Mouse (Mus musculus) lung, embryonic 16.5 days (tissue): Measurements from ENCODE around the gene Acsf2. TPM values are rescaled to one million over a fixed set of nuclear protein-coding genes. Genes with fewer than 3 reads are reported as not detected.

Source experiments
- ATAC-seq: fragments of 200-750 bp; cut with Nextera tagmentation; 2 replicates; pipeline ENCODE4 v1.8.0; 2017; ENCODE audit warnings: low read depth, mild to moderate bottlenecking, moderate library complexity
- H3K27ac ChIP-seq: fragments of 300-500 bp; sonication (generic); 2 replicates; pipeline ENCODE4 v1.5.1; 2014; ENCODE audit warnings: mild to moderate bottlenecking, control low read depth, low read length
- H3K27me3 ChIP-seq: fragments of 300-500 bp; sonication (generic); 2 replicates; pipeline ENCODE4 v1.6.1; 2014; ENCODE audit warnings: low read depth, low read length, mixed read lengths; ENCODE audit not compliant: control insufficient read depth, insufficient read depth
- H3K36me3 ChIP-seq: fragments of 300-500 bp; sonication (generic); 2 replicates; pipeline ENCODE4 v1.6.1; 2014; ENCODE audit warnings: low read length; ENCODE audit not compliant: control insufficient read depth, insufficient read depth
- H3K4me1 ChIP-seq: fragments of 300-500 bp; sonication (generic); replicated peaks from 2 replicates; pipeline ENCODE4 v1.6.1; 2014; ENCODE audit warnings: low read length, mixed read lengths; ENCODE audit not compliant: control insufficient read depth, insufficient read depth
- H3K4me2 ChIP-seq: fragments of 300-500 bp; sonication (generic); 2 replicates; pipeline ENCODE4 v1.6.1; 2014; ENCODE audit warnings: low read depth, low read length, control low read depth
- H3K4me3 ChIP-seq: fragments of 300-500 bp; sonication (generic); 2 replicates; pipeline ENCODE4 v1.5.1; 2014; ENCODE audit warnings: mild to moderate bottlenecking, low read length, control low read depth
- H3K9ac ChIP-seq: fragments of 300-500 bp; sonication (generic); 2 replicates; pipeline ENCODE4 v1.6.1; 2014; ENCODE audit warnings: low read length, control low read depth
- H3K9me3 ChIP-seq: fragments of 300-500 bp; sonication (generic); 2 replicates; pipeline ENCODE4 v1.6.1; 2016; ENCODE audit warnings: low read length; ENCODE audit not compliant: control insufficient read depth
- WGBS: fragments of 180-500 bp; shearing (Covaris S2); extraction: QIAGEN DNeasy Blood & Tissue Kit; methylation state at CpG from one replicate; pipeline ENCODE4 v1.1.7; 2014; 5-methylcytosine and 5-hydroxymethylcytosine counted together
- polyA plus RNA-seq: library from polyadenylated mRNA; unstranded; fragments of >200 nt; fragmentation: Nextera tagmentation; extraction: Ambion mirVana; gene quantifications from 2 replicates; pipeline ENCODE4 v1.2.1, GENCODE M21; 2015

The Acsf2 gene
- polyA plus RNA-seq, 1 experiment from 2014 or later = 6.6 TPM

DNA sequence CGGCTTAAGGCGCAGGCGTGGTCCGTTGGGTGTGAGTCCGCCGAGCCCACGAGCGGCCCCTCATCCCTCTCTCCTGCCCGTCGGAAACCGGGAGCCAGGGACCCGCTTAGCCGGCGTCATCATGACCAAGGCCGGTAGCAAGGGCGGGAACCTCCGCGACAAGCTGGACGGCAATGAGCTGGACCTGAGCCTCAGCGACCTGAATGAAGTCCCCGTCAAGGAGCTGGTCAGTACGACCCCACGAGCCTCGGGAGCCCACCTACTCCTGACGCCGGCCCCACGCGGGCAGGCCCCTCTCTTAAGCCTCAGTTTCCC is 28.2 kb upstream of the Acsf2 start:
- peak; percentile 50 for ATAC-seq
- Histone ChIP-seq H3K4me3 (peak overlapping the region; percentile 100), H3K9me3 (no peaks in the 10 kb centered on the region), H3K4me1 (peaks cover 8% of the 10 kb centered on the region; the same call in 1 of the 2 replicates), H3K36me3 (peaks cover 26% of the 10 kb centered on the region), H3K4me2 (peak overlapping the region; percentile 91), H3K9ac (peak overlapping the region; percentile 92), H3K27ac (peak overlapping the region; percentile 61), H3K27me3 (no peaks in the 10 kb centered on the region)
- under 1% methylated on average over 28 of the region's 28 CpGs for WGBS

DNA sequence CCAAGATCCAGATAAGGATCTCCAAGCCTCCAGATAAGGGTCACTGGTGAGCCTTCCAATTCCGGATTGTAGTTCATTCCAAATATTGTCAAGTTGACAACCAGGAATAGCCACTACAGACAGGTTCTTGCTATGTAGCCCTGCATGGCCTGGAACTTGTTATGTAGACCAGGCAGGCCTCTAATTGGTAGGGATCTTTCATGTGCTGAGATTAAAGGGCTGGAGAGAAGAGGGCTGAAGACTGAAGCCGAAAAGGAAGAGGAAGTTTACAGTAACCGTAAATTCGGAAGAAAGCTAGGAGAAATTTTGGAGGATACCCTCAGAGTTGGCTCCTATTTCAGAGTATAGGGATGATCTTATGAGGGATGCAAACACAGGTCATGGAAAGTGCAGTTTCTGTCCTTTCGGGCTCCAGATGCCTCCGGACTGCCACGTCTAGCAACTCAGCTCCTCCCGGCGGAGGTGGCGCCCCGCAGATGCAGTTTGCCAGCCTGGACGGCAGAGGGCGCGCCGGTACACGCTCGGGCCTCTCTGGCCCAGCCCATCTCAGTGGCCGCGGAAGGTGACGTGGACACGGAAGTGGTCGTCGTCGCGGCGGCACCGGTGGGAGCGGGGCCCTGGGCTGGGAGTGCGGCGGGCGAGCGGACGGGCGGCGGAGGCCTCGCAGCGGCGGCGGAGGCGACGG is 27.7 kb upstream of the Acsf2 start, which contains the start of gene Lrrc59:
TSS of gene Lrrc59 (plus strand) at position 569 of the 685 bp plus-strand sequence.
- ATAC-seq = peak; percentile 98
- WGBS = 2% methylated on average over 35 of the region's 41 CpGs

DNA sequence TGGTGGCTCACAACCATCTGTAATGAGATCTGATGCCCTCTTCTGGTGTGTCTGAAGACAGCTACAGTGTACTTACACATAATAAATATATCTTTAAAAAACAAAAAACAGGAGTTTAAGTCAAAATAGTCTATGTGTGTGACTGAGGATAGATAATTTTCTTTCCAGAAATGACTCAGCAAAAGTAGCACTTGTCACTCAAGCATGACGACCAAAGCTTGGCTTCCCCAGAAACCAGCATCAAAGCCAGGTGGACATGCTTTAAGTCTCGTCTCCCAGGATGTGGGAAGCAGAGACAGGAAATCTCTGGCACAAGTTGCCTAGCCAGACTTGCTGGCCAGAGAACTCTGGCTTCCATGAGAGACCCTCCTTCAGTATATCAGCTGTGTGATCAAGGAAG is 20.5 kb upstream of the Acsf2 start:
- no peaks in the 10 kb centered on the region for H3K4me1 ChIP-seq
- ATAC-seq = no peak
- no peak overlapping the region for H3K27ac ChIP-seq
- 62% methylated on average over 2 of the region's 2 CpGs for WGBS
- no peaks in the 10 kb centered on the region for H3K9me3 ChIP-seq
- no peaks in the 10 kb centered on the region for H3K36me3 ChIP-seq
- H3K4me3 ChIP-seq = no peak overlapping the region
- no peak overlapping the region for H3K9ac ChIP-seq
- H3K27me3 ChIP-seq = no peaks in the 10 kb centered on the region
- H3K4me2 ChIP-seq = no peak overlapping the region

More for the DNA sequence above, 27.7 kb upstream of the Acsf2 start, which contains the start of gene Lrrc59:
- Histone ChIP-seq H3K4me1 (peaks cover 8% of the 10 kb centered on the region; the same call in 1 of the 2 replicates), H3K27ac (peak within 1 kb of the TSS; percentile 61), H3K4me3 (peak within 1 kb of the TSS; percentile 100), H3K9ac (peak within 1 kb of the TSS; percentile 92), H3K4me2 (peak within 1 kb of the TSS; percentile 91), H3K36me3 (peaks cover 21% of the 10 kb centered on the region), H3K9me3 (no peaks in the 10 kb centered on the region), H3K27me3 (no peaks in the 10 kb centered on the region)

DNA sequence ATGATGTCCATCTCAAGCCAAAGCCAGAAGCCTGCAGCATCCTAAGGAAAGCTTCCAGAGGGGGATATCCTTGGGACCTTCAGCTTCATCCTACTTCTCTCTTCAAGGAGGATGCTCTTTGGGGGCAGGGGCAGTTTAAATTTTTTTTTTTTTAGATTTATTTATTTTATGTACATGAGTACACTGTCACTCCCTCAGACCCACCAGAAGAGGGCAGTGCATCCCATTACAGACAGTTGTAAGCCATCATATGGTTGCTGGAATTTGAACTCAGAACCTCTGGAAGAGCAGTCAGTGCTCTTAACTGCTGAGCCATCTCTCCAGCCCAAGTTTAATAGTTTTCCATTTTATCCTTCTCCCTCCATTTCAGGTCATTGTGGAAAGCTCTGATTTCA is 19.8 kb upstream of the Acsf2 start:
- Histone ChIP-seq H3K9ac (no peak overlapping the region), H3K36me3 (no peaks in the 10 kb centered on the region), H3K27ac (no peak overlapping the region), H3K4me1 (no peaks in the 10 kb centered on the region), H3K9me3 (no peaks in the 10 kb centered on the region), H3K27me3 (no peaks in the 10 kb centered on the region), H3K4me3 (no peak overlapping the region), H3K4me2 (no peak overlapping the region)
- ATAC-seq = no peak

DNA sequence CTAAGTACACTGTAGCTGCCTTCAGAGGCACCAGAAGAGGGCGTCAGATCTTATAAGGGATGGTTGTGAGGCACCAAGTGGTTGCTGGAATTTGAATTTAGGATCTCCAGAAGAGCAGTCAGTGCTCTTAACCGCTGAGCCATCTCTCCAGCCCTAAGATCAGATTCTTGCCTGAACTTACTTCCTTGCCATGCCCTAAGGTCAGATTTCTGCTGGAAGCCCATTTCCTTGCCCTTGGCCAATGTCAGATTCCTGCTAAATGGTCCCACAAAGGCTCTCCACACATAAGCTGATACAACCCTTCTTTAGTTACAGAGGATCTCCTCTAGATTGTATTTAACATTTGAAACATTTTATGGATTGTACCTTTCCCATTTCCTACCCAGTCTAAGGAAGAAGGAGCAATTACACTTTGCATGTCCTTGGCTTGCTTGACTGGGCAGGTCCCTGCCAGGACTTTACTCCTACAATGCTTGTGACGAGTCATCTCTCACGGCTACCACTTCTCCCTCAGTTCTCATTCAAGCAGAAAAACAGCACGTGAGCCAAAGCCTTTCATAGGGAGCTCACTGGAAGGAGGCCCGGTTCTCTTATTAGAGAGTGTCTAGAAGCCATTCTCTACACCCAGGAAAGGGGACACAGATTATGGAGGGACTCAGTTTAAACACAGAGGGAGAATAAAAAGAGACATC is 19.2 kb upstream of the Acsf2 start:
- H3K4me2 ChIP-seq = no peak overlapping the region
- no peaks in the 10 kb centered on the region for H3K36me3 ChIP-seq
- no peak overlapping the region for H3K9ac ChIP-seq
- H3K27me3 ChIP-seq = no peaks in the 10 kb centered on the region
- no peak overlapping the region for H3K27ac ChIP-seq
- H3K4me3 ChIP-seq = no peak overlapping the region
- H3K9me3 ChIP-seq = no peaks in the 10 kb centered on the region
- WGBS = 55% methylated on average over 6 of the region's 6 CpGs
- no peaks in the 10 kb centered on the region for H3K4me1 ChIP-seq
- ATAC-seq = no peak

DNA sequence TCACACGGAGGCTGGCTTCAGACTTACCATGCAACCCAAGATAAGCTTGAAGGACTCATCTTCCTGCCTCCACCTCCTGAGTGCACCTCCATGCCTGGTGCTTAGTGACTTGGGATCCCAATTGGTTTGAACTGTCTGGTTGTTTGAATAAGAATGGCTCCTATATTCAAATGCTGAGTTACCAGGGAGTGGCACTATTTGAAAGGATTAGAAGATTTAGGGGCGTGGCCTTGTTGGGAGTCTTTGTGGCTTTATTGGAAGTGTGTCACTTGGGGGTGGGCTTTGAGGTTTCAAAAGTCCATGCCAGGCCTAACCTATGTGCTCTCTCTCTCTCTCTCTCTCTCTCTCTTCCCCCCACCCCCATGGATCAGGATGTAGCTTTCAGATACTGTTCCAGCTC is 16.0 kb upstream of the Acsf2 start:
- H3K9me3 ChIP-seq = no peaks in the 10 kb centered on the region

DNA sequence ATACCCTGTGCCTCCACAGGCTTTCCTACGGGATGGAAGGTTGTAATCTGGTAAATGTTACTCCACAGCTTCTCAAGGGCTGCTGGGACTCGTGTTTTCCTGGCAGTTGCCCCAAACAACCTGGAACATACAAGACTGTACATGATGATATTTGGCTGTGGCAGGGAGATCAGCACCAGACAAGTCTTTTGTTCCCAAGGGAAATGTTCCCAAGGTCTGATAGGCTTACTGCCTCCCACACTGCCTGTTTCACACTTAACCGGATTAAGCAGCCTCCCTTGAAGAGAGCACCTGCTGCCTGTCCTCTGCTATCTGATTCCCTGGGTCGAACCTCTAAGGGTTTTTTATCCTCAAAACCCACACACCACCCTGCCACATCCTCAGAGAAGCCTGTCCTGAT is 13.8 kb upstream of the Acsf2 start:
- no peaks in the 10 kb centered on the region for H3K36me3 ChIP-seq
- 31% methylated on average over 4 of the region's 4 CpGs for whole genome bisulfite sequencing

More for the DNA sequence above, 16.0 kb upstream of the Acsf2 start:
- Histone ChIP-seq H3K9ac (no peak overlapping the region), H3K4me2 (no peak overlapping the region), H3K4me1 (no peaks in the 10 kb centered on the region), H3K36me3 (no peaks in the 10 kb centered on the region), H3K27me3 (0 out of 2 replicates have a peak, but pooled peaks cover 3% of the 10 kb centered on the region), H3K27ac (no peak overlapping the region), H3K4me3 (no peak overlapping the region)
- ATAC-seq = no peak
- WGBS = 88% methylated on average over 2 of the region's 2 CpGs

DNA sequence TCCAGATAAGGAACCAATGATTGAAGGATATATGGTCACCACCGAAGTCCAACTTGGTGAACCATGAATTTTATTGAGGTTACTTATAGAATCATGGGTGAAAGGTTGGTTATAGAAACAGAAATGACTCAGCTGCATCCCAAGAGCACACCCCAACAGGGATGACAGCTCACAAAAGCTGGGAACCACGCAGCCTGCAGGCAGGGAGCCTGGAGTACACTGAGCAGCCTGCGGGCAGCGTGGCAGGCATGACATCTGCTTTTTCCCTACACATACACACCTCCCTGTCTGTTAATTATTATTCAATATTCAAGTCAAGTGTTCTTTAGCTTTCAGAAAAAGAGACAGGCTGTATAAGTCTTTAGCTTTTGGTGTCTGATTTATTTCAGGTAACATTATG is 12.9 kb upstream of the Acsf2 start:
- Histone ChIP-seq H3K4me2 (no peak overlapping the region), H3K27me3 (0 out of 2 replicates have a peak, but pooled peaks cover 3% of the 10 kb centered on the region), H3K4me1 (no peaks in the 10 kb centered on the region), H3K4me3 (no peak overlapping the region), H3K27ac (no peak overlapping the region), H3K36me3 (no peaks in the 10 kb centered on the region), H3K9ac (no peak overlapping the region), H3K9me3 (no peaks in the 10 kb centered on the region)
- no peak for ATAC-seq
- 66% methylated on average over 4 of the region's 4 CpGs for WGBS

More for the DNA sequence above, 13.8 kb upstream of the Acsf2 start:
- Histone ChIP-seq H3K9ac (no peak overlapping the region), H3K9me3 (no peaks in the 10 kb centered on the region), H3K4me2 (no peak overlapping the region), H3K27me3 (0 out of 2 replicates have a peak, but pooled peaks cover 3% of the 10 kb centered on the region), H3K27ac (no peak overlapping the region), H3K4me1 (no peaks in the 10 kb centered on the region), H3K4me3 (no peak overlapping the region)
- no peak for ATAC-seq
